Comparison of ENCODE assay signal across 14 mouse cellular contexts in genomic region chr1:186457098-186457497, GRCm38 (mm10).
"Had no signal": no experiment of that assay in that cellular context is flagged by ENCODE, and none has a peak within 500 bp of the region (broad histone marks: within the 10 kb centered on the region; RNA-seq: fewer than 3 reads in every experiment).

No protein-coding gene starts in this region.

- H3K4me3 ChIP-seq: midbrain, embryonic 10.5 days; midbrain, embryonic 13.5 days; neural tube, embryonic 12.5 days; stomach, embryonic 15.5 days had no signal

- H3K36me3 ChIP-seq: midbrain, embryonic 10.5 days; midbrain, embryonic 13.5 days; neural tube, embryonic 12.5 days; stomach, embryonic 15.5 days had no signal

- H3K9me3 ChIP-seq: midbrain, embryonic 10.5 days; midbrain, embryonic 13.5 days; neural tube, embryonic 12.5 days; stomach, embryonic 15.5 days had no signal

- H3K27ac ChIP-seq: midbrain, embryonic 10.5 days; midbrain, embryonic 13.5 days; neural tube, embryonic 12.5 days; stomach, embryonic 15.5 days; stomach, postnatal 0 days had no signal

- H3K27me3 ChIP-seq: midbrain, embryonic 13.5 days; neural tube, embryonic 12.5 days had no signal

- H3K4me1 ChIP-seq: midbrain, embryonic 10.5 days; midbrain, embryonic 13.5 days; neural tube, embryonic 12.5 days; stomach, embryonic 15.5 days had no signal

- H3K9ac ChIP-seq: lung, embryonic 14.5 days; midbrain, embryonic 13.5 days; neural tube, embryonic 12.5 days; stomach, embryonic 15.5 days had no signal

- DNase-seq: lung, adult 18-20 months; lung, embryonic 14.5 days; lung, postnatal 10 days; lung, postnatal 4 days; right cerebral cortex, postnatal 14 days; thymus, adult 2 months; thymus, postnatal 25 days; thymus, postnatal 4 days had no signal

- H3K4me2 ChIP-seq: lung, embryonic 14.5 days; midbrain, embryonic 13.5 days; neural tube, embryonic 12.5 days; stomach, embryonic 15.5 days had no signal

- ATAC-seq: midbrain, embryonic 13.5 days; midbrain, embryonic 16.5 days had no signal
